Mouse (Mus musculus) neural tube, embryonic 11.5 days (tissue): Measurements from ENCODE around the gene Rela. TPM values are rescaled to one million over a fixed set of nuclear protein-coding genes. Genes with fewer than 3 reads are reported as not detected.
A peak's percentile ranks its signal among the peaks of the same experiment; 100 is the strongest.

Experiments used
- ATAC-seq: fragments of 200-750 bp; cut with Nextera tagmentation; 2 replicates; pipeline ENCODE4 v1.8.0; 2017; ENCODE audit warnings: moderate number of reproducible peaks, mild to moderate bottlenecking, moderate TSS enrichment, moderate library complexity; ENCODE audit not compliant: insufficient read depth, low FRiP score, low TSS enrichment
- DNase-seq: peaks from one replicate; pipeline ENCODE4 v3.0.0-alpha.2; 2015; ENCODE audit warnings: low spot score
- H3K27ac ChIP-seq: fragments of 300-500 bp; sonication (generic); 2 replicates; pipeline ENCODE4 v1.5.1; 2014; ENCODE audit warnings: low read depth, mild to moderate bottlenecking, low read length
- H3K27me3 ChIP-seq: fragments of 300-500 bp; sonication (generic); 2 replicates; pipeline ENCODE4 v1.6.1; 2014; ENCODE audit warnings: mild to moderate bottlenecking, low read length, mixed read lengths; ENCODE audit not compliant: control insufficient read depth, insufficient read depth
- H3K36me3 ChIP-seq: fragments of 300-500 bp; sonication (generic); 2 replicates; pipeline ENCODE4 v1.6.1; 2014; ENCODE audit warnings: mild to moderate bottlenecking, low read length, moderate library complexity, mixed read lengths; ENCODE audit not compliant: control insufficient read depth, insufficient read depth
- H3K4me1 ChIP-seq: fragments of 300-500 bp; sonication (generic); 2 replicates; pipeline ENCODE4 v1.6.1; 2014; ENCODE audit warnings: low read length, mixed read lengths; ENCODE audit not compliant: control insufficient read depth, insufficient read depth
- H3K4me2 ChIP-seq: fragments of 300-500 bp; sonication (generic); 2 replicates; pipeline ENCODE4 v1.6.1; 2014; ENCODE audit warnings: low read depth, mild to moderate bottlenecking, moderate library complexity
- H3K4me3 ChIP-seq: fragments of 300-500 bp; sonication (generic); 2 replicates; pipeline ENCODE4 v1.5.1; 2014; ENCODE audit warnings: low read depth, low read length
- H3K9ac ChIP-seq: fragments of 300-500 bp; sonication (generic); 2 replicates; pipeline ENCODE4 v1.6.1; 2014; ENCODE audit warnings: mild to moderate bottlenecking, low read length
- H3K9me3 ChIP-seq: fragments of 300-500 bp; sonication (generic); 2 replicates; pipeline ENCODE4 v1.6.1; 2016; ENCODE audit warnings: low read length; ENCODE audit not compliant: control insufficient read depth
- WGBS: fragments of 180-500 bp; shearing (Covaris S2); extraction: QIAGEN DNeasy Blood & Tissue Kit; methylation state at CpG from one replicate; pipeline ENCODE4 v1.1.7; 2014; 5-methylcytosine and 5-hydroxymethylcytosine counted together
- polyA plus RNA-seq: library from polyadenylated mRNA; unstranded; fragments of >200 nt; fragmentation: Nextera tagmentation; extraction: Ambion mirVana; gene quantifications from 2 replicates; pipeline ENCODE4 v1.2.1, GENCODE M21; 2014

The Rela gene
- polyA plus RNA-seq, 1 experiment from 2014 or later, result 32.5 TPM

DNA sequence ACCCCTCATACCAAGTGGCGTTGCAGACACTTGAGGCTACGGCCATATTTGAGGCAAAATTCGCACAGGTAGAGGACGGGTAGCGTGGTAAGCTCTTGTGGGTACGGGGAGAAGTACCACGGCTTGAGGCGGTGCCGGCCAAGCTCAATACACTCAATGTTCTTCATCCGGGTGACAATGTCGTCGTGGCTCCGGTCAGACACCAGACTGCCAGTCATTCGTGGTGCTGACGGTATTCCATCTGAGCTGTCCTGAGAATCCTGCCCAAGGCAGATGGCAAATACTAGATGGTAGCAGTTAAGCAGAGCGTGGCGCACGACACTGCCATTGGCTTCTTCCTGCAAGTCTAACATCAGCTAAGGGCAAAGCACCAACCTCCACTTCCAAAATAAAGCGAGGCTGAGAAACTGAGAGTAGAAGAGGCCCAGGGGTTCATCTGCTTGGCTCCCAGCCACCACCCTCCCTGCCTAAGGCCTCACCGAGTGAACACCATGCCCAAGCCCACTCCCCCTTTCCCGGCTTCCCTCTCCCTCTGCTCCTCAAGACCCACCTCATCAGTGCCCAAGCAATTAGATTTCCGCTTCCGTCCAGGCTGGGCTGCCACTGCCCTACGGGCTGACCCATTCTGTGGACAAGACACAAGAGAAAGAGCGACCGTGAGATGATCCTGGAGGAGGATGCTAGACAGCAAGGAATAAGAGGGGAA lies 29.4 kb upstream of the Rela start:
- Histone ChIP-seq H3K4me1 (peaks cover 12% of the 10 kb centered on the region), H3K4me3 (no peak overlapping the region), H3K36me3 (peaks cover 20% of the 10 kb centered on the region), H3K27ac (no peak overlapping the region), H3K27me3 (no peaks in the 10 kb centered on the region), H3K4me2 (no peak overlapping the region), H3K9ac (no peak overlapping the region), H3K9me3 (no peaks in the 10 kb centered on the region)
- no peak for ATAC-seq
- 95% methylated on average over 26 of the region's 26 CpGs for WGBS
- no peak for DNase-seq

DNA sequence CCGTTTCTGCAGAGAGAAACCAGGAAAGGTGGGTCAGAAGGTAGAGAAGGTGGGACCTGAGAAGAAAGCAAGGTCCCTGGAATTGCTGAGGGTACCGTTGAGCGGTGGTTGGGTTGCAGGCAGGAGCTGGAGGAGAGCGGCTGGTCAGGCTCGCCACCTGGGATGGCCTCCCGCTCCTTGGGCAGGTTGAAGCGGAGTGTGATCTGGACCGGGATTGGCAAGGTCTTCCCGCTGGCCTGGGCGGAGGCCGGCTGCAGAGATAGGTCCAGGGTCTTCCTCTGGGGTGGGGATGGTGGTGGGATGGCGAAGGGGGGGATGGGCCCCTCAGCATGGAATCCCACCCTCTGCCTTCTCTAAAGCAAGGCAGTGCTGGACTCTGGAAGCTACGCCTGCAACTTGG lies 28.6 kb upstream of the Rela start:
- peaks cover 18% of the 10 kb centered on the region for H3K36me3 ChIP-seq
- H3K9ac ChIP-seq, result no peak overlapping the region; the same call in 1 of the 2 replicates
- no peaks in the 10 kb centered on the region for H3K9me3 ChIP-seq
- 96% methylated on average over 13 of the region's 13 CpGs for WGBS
- peak overlapping the region; percentile 60 for H3K4me3 ChIP-seq
- peaks cover 9% of the 10 kb centered on the region for H3K4me1 ChIP-seq
- H3K27ac ChIP-seq, result no peak overlapping the region
- ATAC-seq (no peak), DNase-seq (no peak)
- H3K27me3 ChIP-seq, result no peaks in the 10 kb centered on the region
- peak overlapping the region; percentile 64 for H3K4me2 ChIP-seq

DNA sequence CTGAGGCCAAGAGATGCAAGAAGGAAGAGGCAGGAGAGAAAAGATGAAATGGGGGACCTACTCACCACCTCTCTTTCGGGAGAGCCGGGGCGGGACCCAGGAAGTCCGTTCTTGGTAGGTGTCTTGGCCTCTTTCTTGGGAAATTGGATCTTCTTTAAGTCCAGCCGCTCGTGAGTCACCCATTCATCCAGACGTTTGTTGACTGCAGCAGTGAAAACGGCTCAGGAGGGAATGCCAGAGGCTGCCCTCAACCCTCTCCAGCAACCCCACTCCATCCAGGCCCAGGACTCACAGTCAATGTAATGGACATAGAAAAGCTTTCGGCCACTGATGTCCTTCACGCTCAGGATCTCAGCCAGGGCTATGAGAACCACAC lies 28.1 kb upstream of the Rela start:
- Histone ChIP-seq H3K36me3 (peaks cover 16% of the 10 kb centered on the region), H3K27me3 (no peaks in the 10 kb centered on the region), H3K4me2 (peak overlapping the region; percentile 64), H3K9me3 (no peaks in the 10 kb centered on the region), H3K4me3 (peak overlapping the region; percentile 60), H3K4me1 (peaks cover 9% of the 10 kb centered on the region), H3K9ac (peak overlapping the region; percentile 80), H3K27ac (peak overlapping the region; percentile 97; the same call in 1 of the 2 replicates)
- DNase-seq (no peak), ATAC-seq (no peak)
- WGBS, result 61% methylated on average over 10 of the region's 10 CpGs

DNA sequence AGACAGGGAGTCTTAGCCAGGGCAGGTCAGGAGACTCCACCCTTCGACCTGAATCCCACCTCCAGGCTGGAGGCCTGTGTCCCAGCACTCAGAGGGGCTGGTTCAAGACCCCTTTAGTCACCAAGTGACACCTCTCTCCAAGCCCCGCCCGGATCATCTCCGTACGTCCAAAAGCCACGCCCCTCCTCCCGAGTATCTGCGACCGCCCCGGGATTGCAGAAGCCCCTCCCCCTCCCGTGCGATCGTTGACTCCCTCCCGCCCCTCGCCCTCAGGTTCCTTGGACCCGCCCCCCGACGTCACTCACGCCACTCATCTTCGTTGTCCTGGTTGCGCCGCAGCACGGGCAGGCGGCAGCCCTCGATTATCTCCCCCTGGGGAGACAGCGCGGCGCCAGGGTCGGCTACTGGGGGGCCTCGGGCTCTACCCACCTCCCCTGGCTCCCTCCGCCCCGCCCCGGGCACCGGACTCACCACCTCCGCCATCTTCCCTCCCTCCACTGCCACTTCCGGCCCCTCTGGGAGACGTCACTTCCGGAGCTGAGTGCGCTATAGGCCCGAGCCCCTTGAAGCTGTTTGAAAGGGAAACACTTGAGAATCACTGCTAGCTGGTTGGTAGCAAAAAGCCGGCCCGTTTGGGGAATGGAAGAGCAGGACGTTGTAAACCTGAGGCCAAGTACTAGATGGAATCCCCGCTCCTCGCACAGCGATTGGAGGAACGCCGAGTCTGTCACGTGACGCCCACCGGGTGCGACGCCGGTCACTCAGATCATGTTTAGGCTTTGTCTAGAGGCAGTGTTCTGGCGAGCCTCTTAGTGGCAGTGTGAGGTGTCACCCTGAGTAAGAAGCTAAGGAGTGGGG lies 27.5 kb upstream of the Rela start, which contains the start of gene Kat5:
Gene Kat5, minus strand, starts transcription at position 691 of the 858 bp plus-strand sequence.
- peak; percentile 94 for ATAC-seq
- H3K27me3 ChIP-seq, result no peaks in the 10 kb centered on the region
- DNase-seq, result peak; percentile 94
- H3K9ac ChIP-seq, result peak within 1 kb of the TSS; percentile 80
- peak within 1 kb of the TSS; percentile 97 for H3K27ac ChIP-seq
- H3K9me3 ChIP-seq, result no peaks in the 10 kb centered on the region
- peaks cover 14% of the 10 kb centered on the region; the same call in 1 of the 2 replicates for H3K36me3 ChIP-seq
- H3K4me2 ChIP-seq, result peak within 1 kb of the TSS; percentile 64
- under 1% methylated on average over 51 of the region's 55 CpGs for WGBS
- H3K4me1 ChIP-seq, result peaks cover 9% of the 10 kb centered on the region
- H3K4me3 ChIP-seq, result peak within 1 kb of the TSS; percentile 60

DNA sequence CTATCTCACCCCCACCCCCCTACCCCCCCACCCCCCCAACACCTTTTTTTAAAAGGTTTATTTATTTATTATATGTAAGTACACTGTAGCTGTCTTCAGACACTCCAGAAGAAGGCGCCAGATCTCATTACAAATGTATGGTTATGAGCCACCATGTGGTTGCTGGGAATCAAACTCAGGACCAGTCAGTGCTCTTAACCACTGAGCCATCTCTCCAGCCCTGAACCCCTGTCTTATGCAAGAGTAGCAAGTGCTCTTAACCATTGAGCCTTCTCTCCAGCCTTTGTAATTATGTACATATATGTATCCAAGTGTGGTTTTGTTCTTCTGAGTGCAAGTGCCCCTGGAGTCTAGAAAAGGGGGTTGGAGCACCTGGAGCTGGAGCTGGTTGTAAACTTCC lies 25.3 kb upstream of the Rela start:
- no peak overlapping the region for H3K27ac ChIP-seq
- 72% methylated on average over 1 of the region's 1 CpGs for WGBS

DNA sequence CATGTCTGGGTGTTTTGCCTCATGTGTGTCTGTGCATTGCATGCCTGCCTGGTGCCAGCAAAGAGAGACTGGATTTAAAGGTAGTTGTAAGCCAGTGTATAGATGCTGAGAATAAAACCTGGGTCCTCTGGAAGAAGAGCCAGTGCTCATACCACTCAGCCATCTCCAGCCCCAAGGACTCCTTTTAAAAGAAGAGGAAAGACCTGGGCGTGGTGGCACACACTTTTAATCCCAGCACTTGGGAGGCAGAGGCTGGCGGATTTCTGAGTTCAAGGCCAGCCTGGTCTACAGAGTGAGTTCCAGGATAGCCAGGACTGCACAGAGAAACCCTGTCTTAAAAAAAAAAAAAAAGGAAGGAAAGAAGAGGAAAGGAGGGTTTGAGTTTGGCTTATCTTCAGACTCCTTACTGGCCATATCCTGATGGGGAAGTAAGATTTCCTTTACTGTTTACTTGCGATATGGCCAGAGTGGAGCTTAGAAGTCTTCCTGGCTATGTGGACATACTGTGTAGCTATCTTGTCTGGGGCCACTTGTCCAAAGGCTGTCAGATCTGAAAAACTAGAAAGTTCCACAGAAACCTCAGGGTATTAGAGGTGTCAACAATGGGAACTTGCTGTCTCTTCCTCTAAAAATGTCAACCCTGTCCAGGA lies 24.4 kb upstream of the Rela start:
- Histone ChIP-seq H3K9me3 (no peaks in the 10 kb centered on the region; the same call in 1 of the 2 replicates), H3K36me3 (0 out of 2 replicates have a peak, but pooled peaks cover 2% of the 10 kb centered on the region), H3K4me1 (peaks cover 9% of the 10 kb centered on the region), H3K27ac (no peak overlapping the region), H3K27me3 (no peaks in the 10 kb centered on the region), H3K9ac (no peak overlapping the region), H3K4me3 (no peak overlapping the region), H3K4me2 (no peak overlapping the region)
- 79% methylated on average over 3 of the region's 3 CpGs for WGBS
- ATAC-seq (no peak), DNase-seq (no peak)

More for the DNA sequence above, 25.3 kb upstream of the Rela start:
- Histone ChIP-seq H3K36me3 (0 out of 2 replicates have a peak, but pooled peaks cover 6% of the 10 kb centered on the region), H3K4me3 (no peak overlapping the region), H3K9me3 (no peaks in the 10 kb centered on the region; the same call in 1 of the 2 replicates), H3K27me3 (no peaks in the 10 kb centered on the region), H3K9ac (no peak overlapping the region), H3K4me2 (no peak overlapping the region), H3K4me1 (peaks cover 9% of the 10 kb centered on the region)
- DNase-seq (no peak), ATAC-seq (no peak)

DNA sequence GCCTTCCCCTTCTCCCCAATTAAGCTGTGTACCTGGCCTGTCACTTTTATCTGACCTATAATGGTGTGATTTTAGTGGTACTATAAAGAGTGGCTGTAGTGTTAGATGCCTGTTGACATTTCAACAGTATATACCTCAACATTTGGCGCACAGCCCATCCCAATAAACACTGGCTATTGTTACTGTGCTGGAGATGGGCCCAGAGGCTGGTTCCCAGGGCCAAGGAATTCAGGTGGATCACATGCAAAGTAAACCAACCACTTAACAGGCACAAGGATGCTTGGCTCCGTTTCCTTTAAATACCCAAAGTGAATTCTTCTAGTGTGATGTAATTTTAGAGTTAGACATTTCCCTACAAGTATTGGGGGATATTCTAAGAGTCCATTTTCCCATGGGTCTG lies 22.3 kb upstream of the Rela start:
- 74% methylated on average over 2 of the region's 2 CpGs for WGBS
- H3K4me3 ChIP-seq, result no peak overlapping the region
- no peaks in the 10 kb centered on the region for H3K36me3 ChIP-seq
- H3K9ac ChIP-seq, result no peak overlapping the region
- DNase-seq (no peak), ATAC-seq (no peak)
- H3K27me3 ChIP-seq, result no peaks in the 10 kb centered on the region
- H3K4me2 ChIP-seq, result no peak overlapping the region
- no peak overlapping the region for H3K27ac ChIP-seq
- H3K4me1 ChIP-seq, result peaks cover 4% of the 10 kb centered on the region
- no peaks in the 10 kb centered on the region; the same call in 1 of the 2 replicates for H3K9me3 ChIP-seq

DNA sequence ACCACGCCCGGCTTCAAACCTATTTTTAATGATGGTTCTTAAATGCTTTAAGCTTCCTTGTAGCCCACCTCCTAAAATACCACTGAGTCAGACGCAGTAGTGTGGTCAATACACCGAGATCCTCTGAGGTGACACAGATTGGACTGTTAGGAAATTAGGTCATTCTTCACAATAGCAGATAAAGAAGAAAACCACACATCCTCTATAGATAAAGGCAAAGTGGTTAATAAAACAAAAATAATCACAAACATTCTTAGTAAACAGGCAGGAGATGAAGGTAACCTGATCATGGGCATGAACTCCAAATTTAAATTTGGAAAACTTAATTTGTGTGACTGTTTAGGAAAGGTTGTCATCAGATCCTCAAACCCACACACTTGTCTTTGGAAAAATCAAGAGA lies 17.3 kb upstream of the Rela start:
- Histone ChIP-seq H3K27me3 (no peaks in the 10 kb centered on the region), H3K4me3 (no peak overlapping the region), H3K9me3 (no peaks in the 10 kb centered on the region; the same call in 1 of the 2 replicates), H3K27ac (no peak overlapping the region), H3K36me3 (no peaks in the 10 kb centered on the region), H3K4me1 (no peaks in the 10 kb centered on the region), H3K9ac (no peak overlapping the region), H3K4me2 (no peak overlapping the region)
- ATAC-seq (no peak), DNase-seq (no peak)
- WGBS, result 91% methylated on average over 4 of the region's 4 CpGs
